Mouse (Mus musculus) adrenal gland, postnatal 4 days (tissue): ENCODE results near the gene Tfr2. TPM values are rescaled to one million over a fixed set of nuclear protein-coding genes. Genes with fewer than 3 reads are reported as not detected.

ENCODE experiments used
- DNase-seq, 2 experiments: peaks; one replicate each; pipeline ENCODE4 v3.0.0; 2021 to 2022; ENCODE audit warnings: low spot score in 2 of 2, mixed read lengths in 2 of 2
- total RNA-seq, 2 experiments: library from RNA; stranded (reverse); gene quantifications; 2 replicates each; pipeline ENCODE4 v1.2.3; 2021

The Tfr2 gene
- total RNA-seq, 2 experiments from 2014 or later, result 2.4 to 25.8 TPM

DNA sequence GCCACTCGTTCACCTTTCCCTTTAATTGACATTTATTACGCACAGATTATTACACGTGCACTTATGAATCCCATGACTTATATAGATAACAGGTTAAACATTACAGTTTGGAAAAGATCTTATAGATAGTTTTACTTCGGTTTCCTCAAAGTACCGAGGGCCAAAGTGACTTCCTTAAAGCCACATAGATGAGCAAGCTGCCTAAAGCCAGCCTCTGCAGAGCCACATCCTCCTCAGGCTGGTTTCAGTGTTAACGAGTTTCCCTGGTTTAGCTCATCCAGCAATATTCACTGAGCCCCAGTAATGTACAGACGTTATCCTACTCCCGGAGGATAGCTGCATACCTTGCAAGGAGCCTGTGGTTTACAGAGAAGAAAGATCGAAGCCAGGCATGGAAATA is 34.3 kb upstream of the Tfr2 start:
- no peak for DNase-seq

GRCm38 (mm10) chr5:137537461-137537860 is 32.2 kb upstream of the Tfr2 start:
- no peak for DNase-seq

- DNase-seq, result no peak
Measured at GRCm38 (mm10) chr5:137539291-137539801, 30.3 kb upstream of the Tfr2 start.

DNA sequence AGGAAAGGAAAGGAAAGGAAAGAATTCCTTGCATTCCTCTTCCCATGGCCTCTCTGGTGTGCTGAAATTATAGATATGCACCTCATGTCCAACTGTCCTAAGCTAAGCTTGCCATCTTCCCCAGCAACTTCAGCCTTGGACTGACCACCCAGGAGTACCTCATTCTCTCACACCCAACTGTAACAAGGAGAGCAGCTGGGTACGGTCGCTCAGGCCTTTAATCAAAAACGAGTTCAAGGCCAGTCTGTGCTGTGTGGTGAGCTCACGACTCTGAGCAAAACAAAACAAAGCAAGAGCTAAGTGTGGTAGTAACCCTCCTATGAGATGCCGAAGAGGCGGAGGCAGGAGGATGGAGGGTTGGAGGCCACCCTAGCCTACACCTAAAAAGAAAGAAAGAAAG is 28.6 kb upstream of the Tfr2 start:
- DNase-seq, result no peak

DNA sequence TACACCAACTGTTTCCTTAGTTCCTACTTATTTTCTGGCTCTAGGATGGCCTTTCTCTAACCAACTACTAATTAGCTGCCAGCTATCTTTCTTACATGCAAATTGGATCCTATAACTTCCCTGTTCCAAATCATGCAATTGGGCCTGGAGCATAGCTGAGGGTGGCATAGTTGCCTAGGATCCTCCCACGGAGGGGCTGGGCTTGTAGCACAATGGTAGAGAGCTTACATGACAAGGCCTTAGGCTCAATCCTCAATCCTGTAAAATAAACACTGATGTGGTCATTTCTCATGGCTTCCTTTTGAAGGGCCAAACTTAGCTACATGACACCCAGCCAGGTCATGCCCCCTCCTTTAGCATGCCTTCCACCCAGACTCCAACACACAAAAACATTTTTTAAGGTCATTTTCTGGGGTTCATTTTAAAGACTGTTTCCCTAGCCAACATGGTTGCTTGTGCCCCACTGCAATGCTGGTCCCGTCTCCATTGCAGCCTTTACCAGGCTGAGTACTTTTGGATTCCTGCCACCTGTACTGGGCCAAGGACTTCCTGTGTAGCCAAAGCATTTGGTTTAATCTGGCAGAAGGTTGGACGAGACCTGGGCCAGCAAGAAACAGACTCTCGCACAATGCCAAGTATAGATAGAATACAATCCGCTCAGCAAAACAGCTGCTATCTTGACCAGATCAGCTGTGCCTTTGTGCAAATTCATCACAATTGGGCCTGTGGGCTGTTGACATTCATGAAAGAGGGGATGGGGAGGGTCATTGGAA is 27.7 kb upstream of the Tfr2 start:
- DNase-seq, result no peak

GRCm38 (mm10) chr5:137544926-137545325 is 24.7 kb upstream of the Tfr2 start:
- no peak for DNase-seq

DNA sequence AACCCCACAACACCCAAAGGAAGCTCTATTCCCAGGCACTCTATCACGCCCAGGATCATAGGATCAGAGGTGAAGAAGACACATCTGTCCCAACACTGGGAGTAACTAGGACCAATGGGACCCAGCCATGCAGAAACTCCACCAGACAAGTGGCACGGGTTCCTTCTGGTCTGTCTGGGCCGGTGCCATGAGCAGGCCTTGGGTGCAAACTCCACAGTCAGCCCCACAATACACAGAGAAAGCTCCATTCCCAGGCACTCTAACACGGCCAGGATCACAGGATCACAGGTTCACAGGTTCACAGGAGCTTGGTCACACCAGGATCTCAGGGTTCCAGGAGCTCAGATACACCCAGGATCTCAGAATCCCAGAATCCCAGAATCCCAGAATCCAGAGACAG is 24.0 kb upstream of the Tfr2 start:
- no peak for DNase-seq

GRCm38 (mm10) chr5:137549840-137550239 is 19.8 kb upstream of the Tfr2 start:
- no peak for DNase-seq

GRCm38 (mm10) chr5:137551119-137551518 is 18.5 kb upstream of the Tfr2 start:
- DNase-seq, result no peak

GRCm38 (mm10) chr5:137553000-137553399 is 16.6 kb upstream of the Tfr2 start:
- DNase-seq, result no peak

DNA sequence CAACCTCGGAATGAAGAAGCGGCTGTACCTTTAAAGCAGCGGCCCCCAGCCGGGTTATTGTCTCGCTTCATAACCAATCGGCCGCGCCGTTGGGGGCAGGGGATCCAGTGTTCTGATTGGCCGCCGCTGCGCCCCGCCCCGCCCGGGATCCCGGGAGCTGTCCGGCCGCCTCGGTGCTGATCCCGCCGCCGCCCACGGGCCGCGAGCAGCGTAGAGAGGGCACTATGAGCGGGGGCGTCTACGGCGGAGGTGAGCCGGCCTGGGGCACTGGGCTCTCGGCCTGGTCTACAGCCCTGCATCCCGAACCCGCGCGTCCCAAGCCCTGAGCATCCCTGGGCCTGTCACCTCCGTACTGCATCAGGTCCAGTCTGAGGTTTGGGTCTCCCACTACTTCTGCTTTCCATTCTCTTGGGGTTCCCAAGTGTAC is 16.2 kb upstream of the Tfr2 start, which contains the start of gene Actl6b:
Gene Actl6b (plus strand): TSS at position 107 of the 427 bp plus-strand sequence.
- DNase-seq, result peak; percentile 60 to 65

- DNase-seq, result no peak
Measured at GRCm38 (mm10) chr5:137553898-137554297, 15.7 kb upstream of the Tfr2 start.

- DNase-seq, result no peak
Measured at GRCm38 (mm10) chr5:137561556-137561955, 8.1 kb upstream of the Tfr2 start.

- no peak for DNase-seq
Measured at GRCm38 (mm10) chr5:137562965-137563364, 6.7 kb upstream of the Tfr2 start.

- DNase-seq, result no peak
Measured at GRCm38 (mm10) chr5:137565744-137566143, 3.9 kb upstream of the Tfr2 start.

DNA sequence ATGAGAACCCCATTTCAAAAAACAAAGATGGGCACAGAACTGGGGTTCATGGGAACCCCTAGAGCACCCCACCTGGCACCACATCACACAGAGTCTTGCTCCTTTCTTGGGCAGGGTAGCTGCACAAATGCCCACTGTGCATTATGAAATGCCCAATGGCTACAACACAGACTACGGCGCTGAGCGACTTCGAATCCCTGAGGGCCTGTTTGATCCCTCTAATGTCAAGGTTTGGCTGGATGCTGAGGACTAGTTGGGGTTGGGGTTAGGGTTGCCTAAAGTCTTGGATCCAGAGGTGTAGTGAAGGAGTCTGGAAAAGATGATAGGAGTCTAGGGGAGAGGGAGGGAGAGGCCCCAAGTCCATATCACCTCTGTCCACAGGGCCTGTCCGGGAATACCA is 3.2 kb upstream of the Tfr2 start:
- DNase-seq, result no peak

DNA sequence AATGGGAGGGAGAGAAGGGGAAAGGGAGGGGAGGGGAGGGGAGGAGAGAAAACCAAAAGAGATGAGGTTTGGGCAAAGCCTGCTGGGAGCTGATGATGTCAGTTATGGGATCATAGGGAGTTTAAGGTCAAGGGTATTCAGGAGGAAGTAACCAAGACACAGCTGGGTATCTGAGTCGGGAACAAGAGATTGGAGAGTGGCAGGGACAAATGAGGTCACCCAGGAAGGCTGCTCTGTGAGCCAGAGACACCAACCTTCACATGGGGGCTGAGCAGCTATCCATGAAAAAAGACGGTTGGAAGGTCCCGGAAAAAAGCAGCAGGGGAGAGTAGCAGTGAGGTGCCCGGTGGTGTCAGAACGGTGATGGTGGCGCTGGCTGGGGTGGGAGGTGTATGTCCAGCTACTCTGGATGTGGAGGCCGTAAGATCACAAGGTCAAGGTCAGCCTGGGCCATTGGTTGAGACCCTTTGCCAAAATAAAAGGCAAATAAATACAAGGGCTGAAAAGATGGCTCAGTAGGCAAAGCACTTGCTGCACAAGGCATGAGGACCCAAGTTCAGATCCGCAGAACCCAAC is 1.3 kb upstream of the Tfr2 start:
- DNase-seq, result no peak

DNA sequence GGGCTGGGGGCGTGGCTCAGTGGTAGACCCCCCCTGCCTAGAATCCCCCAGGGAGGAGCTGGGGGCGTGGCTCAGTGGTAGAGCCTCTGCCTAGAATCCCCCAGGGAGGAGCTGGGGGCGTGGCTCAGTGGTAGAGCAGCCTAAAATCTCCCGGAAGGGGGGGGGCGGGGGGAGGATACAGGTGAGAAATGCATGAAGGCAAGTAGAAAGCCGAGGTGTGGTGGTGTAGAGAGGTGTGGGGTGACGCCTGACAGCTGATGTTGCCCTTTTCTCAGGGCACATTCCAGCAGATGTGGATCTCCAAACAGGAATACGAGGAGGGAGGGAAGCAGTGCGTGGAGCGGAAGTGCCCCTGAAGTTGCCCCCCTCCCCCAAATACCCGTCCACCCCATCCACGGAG is 609 bp upstream of the Tfr2 start:
- no peak for DNase-seq

GRCm38 (mm10) chr5:137570181-137570580 is 541 bp downstream of the Tfr2 start:
- DNase-seq, result no peak

GRCm38 (mm10) chr5:137570691-137571586 is 1.3 kb downstream of the Tfr2 start:
- DNase-seq, result no peak

DNA sequence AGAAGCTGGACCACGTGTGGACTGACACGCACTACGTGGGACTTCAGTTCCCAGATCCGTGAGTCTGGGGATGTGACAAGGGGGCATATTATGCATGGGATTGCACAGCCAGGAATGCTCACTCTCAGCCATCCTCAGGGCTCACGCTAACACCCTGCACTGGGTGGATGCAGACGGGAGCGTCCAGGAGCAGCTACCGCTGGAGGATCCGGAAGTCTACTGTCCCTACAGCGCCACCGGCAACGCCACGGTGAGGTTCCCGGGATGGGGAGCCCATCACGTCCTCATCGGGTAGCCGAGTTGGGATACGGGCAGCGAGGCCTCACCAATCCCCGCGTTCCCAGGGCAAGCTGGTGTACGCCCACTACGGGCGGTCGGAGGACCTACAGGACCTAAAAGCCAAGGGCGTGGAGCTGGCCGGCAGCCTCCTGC is 4.8 kb downstream of the Tfr2 start:
- peak in 1 of 2 experiments; percentile 20 for DNase-seq

- DNase-seq, result no peak
Measured at GRCm38 (mm10) chr5:137580246-137580645, 10.6 kb downstream of the Tfr2 start.
